Mouse (Mus musculus) stomach, embryonic 15.5 days (tissue): ENCODE results near the gene Tmsb15b2. TPM values are rescaled to one million over a fixed set of nuclear protein-coding genes. Genes with fewer than 3 reads are reported as not detected.
"Not testable (repeated sequence)": the region's sequence is repeated elsewhere in the genome, so short reads cannot be mapped to it uniquely, and the experiment has no call there.

Source experiments
- ATAC-seq: fragments of 200-750 bp; cut with Nextera tagmentation; 2 replicates; pipeline ENCODE4 v1.8.0; 2017; ENCODE audit warnings: low read depth, moderate number of reproducible peaks, moderate TSS enrichment; ENCODE audit not compliant: insufficient read depth, low FRiP score
- H3K27ac ChIP-seq: fragments of 300-500 bp; sonication (generic); 2 replicates; pipeline ENCODE4 v1.5.1; 2015; ENCODE audit warnings: mild to moderate bottlenecking, inconsistent platforms
- H3K27me3 ChIP-seq: fragments of 300-500 bp; sonication (generic); replicated peaks from 2 replicates; pipeline ENCODE4 v1.6.1; 2015; ENCODE audit warnings: inconsistent platforms
- H3K36me3 ChIP-seq: fragments of 300-500 bp; sonication (generic); 2 replicates; pipeline ENCODE4 v1.6.1; 2015; ENCODE audit warnings: inconsistent platforms
- H3K4me1 ChIP-seq: fragments of 300-500 bp; sonication (generic); 2 replicates; pipeline ENCODE4 v1.6.1; 2015; ENCODE audit warnings: inconsistent platforms
- H3K4me2 ChIP-seq: fragments of 300-500 bp; sonication (generic); 2 replicates; pipeline ENCODE4 v1.6.1; 2015; ENCODE audit warnings: mild to moderate bottlenecking, inconsistent platforms
- H3K4me3 ChIP-seq: fragments of 300-500 bp; sonication (generic); replicated peaks from 2 replicates; pipeline ENCODE4 v1.5.1; 2015; ENCODE audit warnings: inconsistent platforms
- H3K9ac ChIP-seq: fragments of 300-500 bp; sonication (generic); 2 replicates; pipeline ENCODE4 v1.6.1; 2015; ENCODE audit warnings: inconsistent platforms
- H3K9me3 ChIP-seq: fragments of 300-500 bp; sonication (generic); 2 replicates; pipeline ENCODE4 v1.6.1; 2016; ENCODE audit warnings: inconsistent platforms
- WGBS: fragments of 180-500 bp; shearing (Covaris S2); methylation state at CpG from one replicate; pipeline ENCODE4 v1.1.7; 2015; 5-methylcytosine and 5-hydroxymethylcytosine counted together
- polyA plus RNA-seq: library from polyadenylated mRNA; unstranded; fragments of >200 nt; fragmentation: Nextera tagmentation; extraction: Ambion mirVana; gene quantifications from 2 replicates; pipeline ENCODE4 v1.2.1, GENCODE M21; 2015

The Tmsb15b2 gene
- polyA plus RNA-seq, 1 experiment from 2014 or later = 41.3 TPM

DNA sequence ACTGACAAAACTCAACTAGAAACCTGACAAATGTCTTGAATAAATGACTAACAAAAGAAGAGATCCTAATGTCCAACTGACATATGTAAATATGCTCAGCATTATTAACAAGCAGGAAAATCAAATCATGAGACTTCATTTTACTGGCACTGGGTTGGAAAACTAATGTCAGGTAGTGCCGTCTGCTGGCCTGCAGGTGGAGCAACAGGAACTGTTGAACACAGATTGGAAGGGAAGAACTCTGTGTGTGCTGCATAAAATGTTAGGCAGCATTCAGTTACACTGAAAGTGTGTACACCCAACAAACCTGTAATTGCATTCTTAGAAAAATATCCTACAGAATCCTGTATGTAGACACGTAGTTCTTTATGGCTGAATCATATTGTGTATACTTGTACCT is 15.6 kb downstream of the Tmsb15b2 start:
- Histone ChIP-seq H3K27me3 (no peaks in the 10 kb centered on the region), H3K36me3 (no peaks in the 10 kb centered on the region), H3K4me1 (no peaks in the 10 kb centered on the region), H3K9ac (no peak overlapping the region), H3K4me2 (no peak overlapping the region), H3K9me3 (no peaks in the 10 kb centered on the region), H3K4me3 (no peak overlapping the region), H3K27ac (no peak overlapping the region)
- 35% methylated on average over 2 of the region's 2 CpGs for WGBS
- ATAC-seq = no peak

DNA sequence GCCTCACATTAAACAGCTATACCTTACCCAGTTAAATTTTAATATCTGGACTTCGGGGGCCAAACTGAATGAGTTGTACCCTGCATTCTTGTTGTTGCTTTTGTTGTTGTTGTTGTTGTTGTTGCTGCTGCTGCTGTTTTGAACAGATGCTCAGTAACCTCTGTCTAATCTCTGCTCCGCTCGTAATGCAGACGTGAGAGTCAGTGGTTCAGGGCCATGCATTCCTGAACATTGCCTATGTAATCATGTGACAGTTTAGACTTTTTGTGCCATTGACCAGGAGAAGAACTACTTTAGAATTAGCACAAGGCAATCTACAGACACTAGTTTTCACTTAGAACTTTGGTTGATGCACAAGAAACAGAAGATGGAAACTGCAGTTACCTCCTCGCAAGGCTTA is 17.0 kb downstream of the Tmsb15b2 start:
- not testable (repeated sequence) for H3K36me3 ChIP-seq, H3K27me3 ChIP-seq, ATAC-seq, H3K27ac ChIP-seq, H3K9me3 ChIP-seq, H3K9ac ChIP-seq, H3K4me1 ChIP-seq
- H3K4me3 ChIP-seq = peak overlapping the region; percentile 27
- H3K4me2 ChIP-seq = peak overlapping the region; percentile 46
- 61% methylated on average over 5 of the region's 5 CpGs for WGBS

DNA sequence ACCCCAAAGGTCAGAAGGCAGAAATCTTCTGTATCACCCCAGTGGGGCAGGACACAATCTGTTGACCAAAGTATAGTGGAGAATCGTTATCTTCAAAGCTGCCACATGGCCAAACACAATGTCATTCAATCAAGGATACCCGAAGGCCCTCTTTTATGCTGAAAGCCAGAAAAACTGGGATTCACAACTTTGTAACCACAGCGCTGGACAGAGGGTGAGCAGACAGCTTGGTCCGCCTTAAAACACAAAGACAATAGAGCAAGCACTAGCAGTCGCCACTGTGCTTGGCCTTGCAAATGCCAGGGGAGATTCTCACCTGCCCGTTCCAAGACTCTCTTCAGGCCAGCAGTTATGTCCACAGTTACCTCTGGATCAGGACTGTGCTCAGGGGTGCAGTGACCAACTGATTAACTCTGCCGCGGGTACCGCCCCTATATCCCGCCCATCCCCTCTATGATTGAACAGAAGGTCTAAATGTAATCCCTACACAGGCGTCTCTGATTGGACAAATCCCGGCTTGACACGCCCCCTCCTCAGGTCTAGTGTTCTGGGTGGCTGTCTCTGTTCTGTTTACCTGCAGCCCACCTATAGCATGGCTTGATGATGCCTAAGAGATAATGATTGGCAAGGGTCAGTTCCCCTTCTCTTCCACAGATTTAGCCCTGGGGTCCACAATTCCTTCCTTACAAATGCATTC is 17.6 kb downstream of the Tmsb15b2 start:
- not testable (repeated sequence) for H3K4me1 ChIP-seq, H3K27ac ChIP-seq, H3K9me3 ChIP-seq, H3K36me3 ChIP-seq, H3K27me3 ChIP-seq, H3K9ac ChIP-seq
- peak overlapping the region; percentile 46 for H3K4me2 ChIP-seq
- 26% methylated on average over 13 of the region's 13 CpGs for WGBS
- H3K4me3 ChIP-seq = peak overlapping the region; percentile 27
- ATAC-seq = peak; percentile 95

DNA sequence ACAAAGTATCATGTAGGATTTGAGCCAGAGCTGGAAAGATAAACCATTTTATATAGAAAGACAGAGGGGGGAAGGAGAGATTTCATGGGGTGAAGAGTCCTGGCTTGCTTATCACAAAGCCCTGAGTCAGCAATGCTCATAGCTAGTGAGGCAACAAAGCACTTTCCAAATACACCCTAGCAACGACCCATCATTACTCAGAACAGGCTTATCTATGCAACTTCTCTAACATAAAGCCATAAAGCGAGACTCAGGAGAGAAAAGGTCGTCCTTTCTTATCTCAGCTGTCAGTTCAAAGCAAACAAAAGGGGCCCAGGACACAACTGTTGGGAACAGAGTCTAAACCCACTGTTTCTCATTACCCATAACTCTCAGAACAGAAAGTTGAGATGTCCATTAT is 37.3 kb downstream of the Tmsb15b2 start:
- Histone ChIP-seq H3K4me2 (no peak overlapping the region), H3K9ac (no peak overlapping the region), H3K27ac (no peak overlapping the region), H3K4me1 (no peaks in the 10 kb centered on the region), H3K36me3 (no peaks in the 10 kb centered on the region), H3K27me3 (no peaks in the 10 kb centered on the region), H3K9me3 (no peaks in the 10 kb centered on the region), H3K4me3 (no peak overlapping the region)
- ATAC-seq = no peak; the same call in 1 of the 2 replicates
- 20% methylated on average over 3 of the region's 3 CpGs for WGBS

DNA sequence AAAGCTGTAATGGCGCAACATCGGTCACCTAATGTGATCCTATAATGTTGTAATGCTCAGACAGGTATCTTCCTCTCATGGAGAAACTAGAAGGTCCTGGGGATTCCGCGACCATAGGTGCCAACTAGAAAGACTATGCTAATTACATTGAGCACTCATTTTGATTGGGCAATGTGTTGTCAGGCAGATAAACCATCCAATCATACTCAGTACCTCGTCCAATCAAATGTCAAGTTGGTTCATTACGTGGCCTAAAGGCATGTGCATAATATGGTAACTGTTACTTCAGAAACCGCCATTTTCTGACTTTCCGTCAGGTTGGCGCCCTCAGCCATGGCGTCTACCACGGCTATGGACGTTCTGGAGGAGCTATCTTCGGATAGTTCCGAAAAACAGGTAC is 48.3 kb downstream of the Tmsb15b2 start, which contains the start of gene H2bfm:
H2bfm (plus strand) TSS at position 295 of the 400 bp plus-strand sequence.
- no peak for ATAC-seq
- no peak within 1 kb of the TSS for H3K27ac ChIP-seq
- H3K27me3 ChIP-seq = no peaks in the 10 kb centered on the region
- no peak within 1 kb of the TSS for H3K4me3 ChIP-seq
- H3K4me1 ChIP-seq = no peaks in the 10 kb centered on the region
- no peaks in the 10 kb centered on the region for H3K36me3 ChIP-seq
- no peaks in the 10 kb centered on the region for H3K9me3 ChIP-seq
- no peak within 1 kb of the TSS for H3K4me2 ChIP-seq
- WGBS = 90% methylated on average over 14 of the region's 14 CpGs
- H3K9ac ChIP-seq = no peak within 1 kb of the TSS

DNA sequence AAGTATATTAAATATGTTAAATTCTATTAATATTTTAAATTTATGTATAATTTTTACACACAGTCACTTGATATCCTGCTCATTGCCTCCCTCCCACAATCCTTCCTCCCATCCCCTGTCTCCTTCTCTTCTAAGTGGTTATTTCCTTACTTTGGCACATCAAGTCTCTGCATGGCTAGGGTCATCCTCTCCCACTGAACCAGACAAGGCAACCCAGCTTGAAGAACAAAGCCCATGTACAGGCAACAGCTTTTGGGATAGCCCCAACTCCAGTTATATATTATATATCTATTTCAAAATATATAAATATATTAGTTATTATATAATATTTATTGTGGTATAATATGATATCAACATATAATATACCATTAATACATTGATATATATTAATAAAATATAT is 49.4 kb downstream of the Tmsb15b2 start:
- no peaks in the 10 kb centered on the region for H3K4me1 ChIP-seq
- H3K9me3 ChIP-seq = no peaks in the 10 kb centered on the region
- H3K36me3 ChIP-seq = no peaks in the 10 kb centered on the region
- no peak overlapping the region for H3K4me3 ChIP-seq
- no peak for ATAC-seq
- no peak overlapping the region for H3K9ac ChIP-seq
- no peaks in the 10 kb centered on the region for H3K27me3 ChIP-seq
- H3K4me2 ChIP-seq = no peak overlapping the region
- H3K27ac ChIP-seq = no peak overlapping the region

Other genes with a start within 250 kb of the Tmsb15b2 start
- 490 and 503 TPM in 2 replicates for gene Morf4l2, start 231.8 kb downstream of the Tmsb15b2 start, polyA plus RNA-seq
- 0.08 TPM in 1 of 2 replicates, not detected in the other for gene Glra4, start 195.4 kb downstream of the Tmsb15b2 start, polyA plus RNA-seq
- gene Plp1, start 152.8 kb downstream of the Tmsb15b2 start, polyA plus RNA-seq = 4.7 and 5.2 TPM in 2 replicates
- 0.57 and 0.62 TPM in 2 replicates for gene Rab9b, start 106.7 kb downstream of the Tmsb15b2 start, polyA plus RNA-seq
- not detected in 2 replicates for gene H2bfm, start 48.2 kb downstream of the Tmsb15b2 start, polyA plus RNA-seq
- gene Tmsb15l, start 1.4 kb upstream of the Tmsb15b2 start, polyA plus RNA-seq = 5.5 and 5.7 TPM in 2 replicates
- gene Tmsb15b1, start 1.4 kb upstream of the Tmsb15b2 start, polyA plus RNA-seq = 24.8 and 26.4 TPM in 2 replicates
- 17.5 and 18.2 TPM in 2 replicates for gene Zcchc18, start 17.7 kb upstream of the Tmsb15b2 start, polyA plus RNA-seq
- gene Slc25a53, start 62.8 kb upstream of the Tmsb15b2 start, polyA plus RNA-seq = 9.0 and 9.2 TPM in 2 replicates
- gene Fam199x, start 74.1 kb upstream of the Tmsb15b2 start, polyA plus RNA-seq = 5.6 and 6.5 TPM in 2 replicates
- not detected in 2 replicates for gene Esx1, start 146.6 kb upstream of the Tmsb15b2 start, polyA plus RNA-seq